Mouse (Mus musculus) kidney, adult 2 months (tissue): ENCODE data around the gene Imp3.

Experiments used
- CTCF ChIP-seq: fragments of 200-500 bp; conservative IDR thresholded peaks from 2 replicates; pipeline ENCODE4 v1.5.1; 2011; ENCODE audit warnings: low read depth, mild to moderate bottlenecking, control low read depth, low read length, moderate library complexity, mixed read lengths; ENCODE audit not compliant: insufficient read depth, insufficient read length
- POLR2A ChIP-seq: fragments of 200-500 bp; IDR thresholded peaks from one replicate; pipeline ENCODE4 v1.6.1; 2011; ENCODE audit warnings: low read depth, low read length, control low read depth

DNA sequence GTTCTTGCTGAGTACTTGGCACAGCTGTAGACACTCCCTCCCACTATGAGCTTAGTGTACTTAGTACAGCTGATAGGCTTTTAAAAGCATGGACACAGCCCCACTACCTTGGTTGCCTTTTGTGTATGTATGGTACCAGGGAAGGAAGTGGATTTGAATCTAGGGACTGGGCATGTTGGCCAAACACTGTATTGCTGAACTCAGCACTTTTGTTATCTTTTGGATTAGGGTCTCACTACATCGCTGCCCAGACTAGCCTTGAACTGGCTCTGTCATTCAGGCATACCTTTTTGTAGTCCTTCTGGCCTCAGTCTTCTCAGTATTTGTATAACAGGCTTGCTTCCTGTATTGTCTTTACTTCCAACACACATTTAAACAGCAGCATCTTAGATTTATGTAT, 6.7 kb upstream of the Imp3 start:
- TF ChIP-seq CTCF (no peak), POLR2A (no peak)
